In the genomic region with DNA sequence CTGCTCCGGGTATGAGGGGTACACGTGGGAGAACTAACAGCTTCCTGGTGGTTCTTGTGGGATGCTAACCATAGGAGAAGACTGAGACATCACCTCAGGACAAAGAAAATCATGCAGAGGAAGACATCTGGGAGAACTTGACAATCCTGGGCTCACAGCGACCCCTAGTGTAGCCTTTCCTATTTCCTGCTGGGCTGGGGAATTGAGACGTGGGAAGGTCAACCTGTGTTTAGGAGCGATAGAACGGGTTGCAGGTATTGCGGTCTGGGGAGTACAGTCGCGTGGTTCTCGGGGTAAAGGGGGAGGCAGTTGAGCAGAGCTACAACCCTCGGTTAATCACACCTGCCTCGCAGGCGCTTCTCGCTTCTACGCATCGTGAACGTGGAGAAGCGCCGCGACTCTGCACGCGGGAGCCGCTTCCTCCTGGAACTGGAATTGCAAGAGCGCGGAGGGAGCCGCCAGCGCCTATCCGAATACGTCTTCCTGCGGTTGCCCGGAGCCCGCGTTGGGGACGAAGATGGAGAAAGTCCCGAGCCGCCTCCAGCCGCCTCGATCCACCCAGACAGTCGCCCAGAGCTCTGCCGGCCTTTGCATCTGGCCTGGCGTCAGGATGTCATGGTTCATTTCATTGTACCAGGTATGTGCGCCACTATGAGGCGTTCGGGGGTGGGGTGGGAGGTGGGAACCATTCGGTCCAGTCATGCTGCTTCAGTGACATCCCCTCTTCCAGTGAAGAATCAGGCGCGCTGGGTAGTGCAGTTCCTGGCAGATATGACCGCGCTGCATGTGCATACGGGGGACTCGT, we compare ENCODE assay signal across 8 mouse cellular contexts. TPM values are rescaled to one million over a fixed set of nuclear protein-coding genes. Genes with fewer than 3 reads are reported as not detected.
DNase-seq lines count a peak whose midpoint lies in the region; ATAC-seq and TF ChIP-seq lines count a peak whose summit lies in the region.

No protein-coding gene starts in this region.

- peak; percentile 71 for DNase-seq in adipocyte (ENCODE audit: low spot score)
- peak; percentile 72 for DNase-seq in cerebellum, adult 8-10 months
- DNase-seq in forebrain, postnatal 0 days = peak; percentile 91
- peak; percentile 79 to 80 for DNase-seq in layer of hippocampus, postnatal 14 days (ENCODE audit: low spot score in 2 of 2)
- peak; percentile 87 for DNase-seq in lung, postnatal 14 days
- peak; percentile 87 for DNase-seq in retina, postnatal 1 day

- H3K27me3 ChIP-seq in forebrain, postnatal 0 days (ENCODE audit: insufficient read depth, low read length) = no peaks in the 10 kb centered on the region
- H3K27me3 ChIP-seq in hindbrain, embryonic 12.5 days = peaks cover 21% of the 10 kb centered on the region

- no peaks in the 10 kb centered on the region for H3K9me3 ChIP-seq in forebrain, postnatal 0 days (ENCODE audit: low read length)
- H3K9me3 ChIP-seq in hindbrain, embryonic 12.5 days (replicated peaks) = no peaks in the 10 kb centered on the region

- peak overlapping the region; percentile 35 for H3K4me3 ChIP-seq in forebrain, postnatal 0 days (ENCODE audit: low read depth, low read length)
- peak overlapping the region; percentile 30 for H3K4me3 ChIP-seq in hindbrain, embryonic 12.5 days

- H3K4me2 ChIP-seq in forebrain, postnatal 0 days (ENCODE audit: low read depth) = peak overlapping the region; percentile 79
- H3K4me2 ChIP-seq in hindbrain, embryonic 12.5 days (replicated peaks) = peak overlapping the region; percentile 69

- peak; percentile 91 for TF ChIP-seq CTCF in forebrain, postnatal 0 days (IDR thresholded peaks at IDR 0.05; ENCODE audit: low read depth)

- H3K9ac ChIP-seq in forebrain, postnatal 0 days = peak overlapping the region; percentile 63
- H3K9ac ChIP-seq in hindbrain, embryonic 12.5 days = peak overlapping the region; percentile 58

- peak; percentile 82 for ATAC-seq in forebrain, postnatal 0 days
- peak; percentile 55 for ATAC-seq in hindbrain, embryonic 12.5 days (ENCODE audit: low FRiP score)
- ATAC-seq in inflammation-experienced regulatory T-cells, adult 6 months = no peak

- 1% methylated on average over 51 of the region's 51 CpGs for WGBS in forebrain, postnatal 0 days
- WGBS in hindbrain, embryonic 12.5 days = under 1% methylated on average over 51 of the region's 51 CpGs

- H3K27ac ChIP-seq in forebrain, postnatal 0 days (ENCODE audit: low read depth, low read length) = peak overlapping the region; percentile 87
- peak overlapping the region; percentile 67 for H3K27ac ChIP-seq in hindbrain, embryonic 12.5 days

- peaks cover 4% of the 10 kb centered on the region; the same call in 1 of the 2 replicates for H3K4me1 ChIP-seq in forebrain, postnatal 0 days (ENCODE audit: insufficient read depth)
- H3K4me1 ChIP-seq in hindbrain, embryonic 12.5 days = peaks cover 21% of the 10 kb centered on the region

- peaks cover 36% of the 10 kb centered on the region for H3K36me3 ChIP-seq in forebrain, postnatal 0 days (ENCODE audit: insufficient read depth)
- peaks cover 37% of the 10 kb centered on the region for H3K36me3 ChIP-seq in hindbrain, embryonic 12.5 days

RNA-seq across cellular contexts. Expression of a gene that starts 7.8 kb away (rescaled TPM):
- not detected in 2 replicates for total RNA-seq in forebrain, postnatal 0 days (2014; rRNA removed)
- 0.08 TPM in 1 of 2 replicates, not detected in the other for polyA plus RNA-seq in forebrain, postnatal 0 days (2015; fragmentation: Nextera tagmentation; extraction: Ambion mirVana)
- polyA plus RNA-seq in hindbrain, embryonic 12.5 days (2016; fragmentation: Nextera tagmentation; extraction: Ambion mirVana) = 3.1 and 4.5 TPM in 2 replicates
- total RNA-seq in layer of hippocampus, postnatal 14 days (2021) = not detected
- polyA plus RNA-seq in inflammation-experienced regulatory T-cells, adult 6 months (2017; shearing (Covaris generic)) = 100 to 1,000 TPM; 413 to 487 (median 426) TPM

RNA-seq across cellular contexts. Expression of a gene that starts 9.4 kb away (rescaled TPM):
- total RNA-seq in forebrain, postnatal 0 days (2014; rRNA removed) = 126 and 163 TPM in 2 replicates
- polyA plus RNA-seq in forebrain, postnatal 0 days (2015; fragmentation: Nextera tagmentation; extraction: Ambion mirVana) = 42.3 and 47.4 TPM in 2 replicates
- 46.1 and 46.5 TPM in 2 replicates for polyA plus RNA-seq in hindbrain, embryonic 12.5 days (2016; fragmentation: Nextera tagmentation; extraction: Ambion mirVana)
- 10 to 100 TPM; 90.0 to 97.9 TPM for total RNA-seq in layer of hippocampus, postnatal 14 days (2021)
- polyA plus RNA-seq in inflammation-experienced regulatory T-cells, adult 6 months (2017; shearing (Covaris generic)) = 10 to 100 TPM; 11.1 to 13.1 (median 12.5) TPM

RNA-seq across cellular contexts. Expression of a gene that starts 30.1 kb away (rescaled TPM):
- 2.9 TPM in 2 replicates for total RNA-seq in forebrain, postnatal 0 days (2014; rRNA removed)
- polyA plus RNA-seq in forebrain, postnatal 0 days (2015; fragmentation: Nextera tagmentation; extraction: Ambion mirVana) = 2.4 and 2.7 TPM in 2 replicates
- 1.7 and 2.6 TPM in 2 replicates for polyA plus RNA-seq in hindbrain, embryonic 12.5 days (2016; fragmentation: Nextera tagmentation; extraction: Ambion mirVana)
- total RNA-seq in layer of hippocampus, postnatal 14 days (2021) = 1 to 10 TPM; 2.3 to 3.0 TPM
- 100 to 1,000 TPM; 149 to 208 (median 206) TPM for polyA plus RNA-seq in inflammation-experienced regulatory T-cells, adult 6 months (2017; shearing (Covaris generic))

RNA-seq across cellular contexts. Expression of a gene that starts 41.3 kb away (rescaled TPM):
- not detected in 2 replicates for total RNA-seq in forebrain, postnatal 0 days (2014; rRNA removed)
- polyA plus RNA-seq in forebrain, postnatal 0 days (2015; fragmentation: Nextera tagmentation; extraction: Ambion mirVana) = not detected in 2 replicates
- polyA plus RNA-seq in hindbrain, embryonic 12.5 days (2016; fragmentation: Nextera tagmentation; extraction: Ambion mirVana) = not detected in 2 replicates
- not detected for total RNA-seq in layer of hippocampus, postnatal 14 days (2021)
- polyA plus RNA-seq in inflammation-experienced regulatory T-cells, adult 6 months (2017; shearing (Covaris generic)) = not detected

RNA-seq across cellular contexts. Expression of a gene that starts 47.3 kb away (rescaled TPM):
- total RNA-seq in forebrain, postnatal 0 days (2014; rRNA removed) = 0.08 and 0.43 TPM in 2 replicates
- 0.05 and 0.20 TPM in 2 replicates for polyA plus RNA-seq in forebrain, postnatal 0 days (2015; fragmentation: Nextera tagmentation; extraction: Ambion mirVana)
- 0.59 and 0.81 TPM in 2 replicates for polyA plus RNA-seq in hindbrain, embryonic 12.5 days (2016; fragmentation: Nextera tagmentation; extraction: Ambion mirVana)
- not detected for total RNA-seq in layer of hippocampus, postnatal 14 days (2021)
- polyA plus RNA-seq in inflammation-experienced regulatory T-cells, adult 6 months (2017; shearing (Covaris generic)) = not detected

Comparison
In these comparisons a context has a peak if more than half of its experiments do, and no peak if none do; other contexts are left out.
1. RNA of a gene that starts 7.8 kb away (polyA plus RNA-seq): 413 to 487 TPM in inflammation-experienced regulatory T-cells, adult 6 months; 3.1 to 4.5 TPM in hindbrain, embryonic 12.5 days and 0.08 TPM in forebrain, postnatal 0 days; every median in the first group is over 10 times any median in the second.
2. RNA of a gene that starts 30.1 kb away (polyA plus RNA-seq): 149 to 208 TPM in inflammation-experienced regulatory T-cells, adult 6 months; 2.4 to 2.7 TPM in forebrain, postnatal 0 days and 1.7 to 2.6 TPM in hindbrain, embryonic 12.5 days; every median in the first group is over 10 times any median in the second.
3. Peak in every context shown above with its lines, with median percentiles within 50 percentile points of each other: DNase-seq.